Mouse (Mus musculus) kidney, embryonic 14.5 days (tissue): ENCODE data around the gene Ppcdc. TPM values are rescaled to one million over a fixed set of nuclear protein-coding genes. Genes with fewer than 3 reads are reported as not detected.

Experiments used
- ATAC-seq: fragments of 200-750 bp; cut with Nextera tagmentation; 2 replicates; pipeline ENCODE4 v1.8.0; 2017; ENCODE audit warnings: moderate number of reproducible peaks, mild to moderate bottlenecking, moderate TSS enrichment, moderate library complexity; ENCODE audit not compliant: low FRiP score, low TSS enrichment
- H3K27ac ChIP-seq: fragments of 300-500 bp; sonication (generic); 2 replicates; pipeline ENCODE4 v1.5.1; 2014; ENCODE audit warnings: low read depth, mild to moderate bottlenecking, low read length, moderate library complexity, mixed read lengths
- H3K27me3 ChIP-seq: fragments of 300-500 bp; sonication (generic); 2 replicates; pipeline ENCODE4 v1.6.1; 2014; ENCODE audit warnings: mild to moderate bottlenecking, low read length; ENCODE audit not compliant: control insufficient read depth, insufficient read depth
- H3K36me3 ChIP-seq: fragments of 300-500 bp; sonication (generic); 2 replicates; pipeline ENCODE4 v1.6.1; 2014; ENCODE audit warnings: low read length, mixed read lengths; ENCODE audit not compliant: control insufficient read depth, insufficient read depth
- H3K4me1 ChIP-seq: fragments of 300-500 bp; sonication (generic); 2 replicates; pipeline ENCODE4 v1.6.1; 2014; ENCODE audit warnings: low read length, mixed read lengths; ENCODE audit not compliant: control insufficient read depth, insufficient read depth
- H3K4me2 ChIP-seq: fragments of 300-500 bp; sonication (generic); replicated peaks from 2 replicates; pipeline ENCODE4 v1.6.1; 2014; ENCODE audit warnings: low read depth, mild to moderate bottlenecking, low read length
- H3K4me3 ChIP-seq: fragments of 300-500 bp; sonication (generic); 2 replicates; pipeline ENCODE4 v1.5.1; 2014; ENCODE audit warnings: mild to moderate bottlenecking, low read length
- H3K9ac ChIP-seq: fragments of 300-500 bp; sonication (generic); 2 replicates; pipeline ENCODE4 v1.6.1; 2014; ENCODE audit warnings: low read depth, mild to moderate bottlenecking, low read length, moderate library complexity
- H3K9me3 ChIP-seq: fragments of 300-500 bp; sonication (generic); 2 replicates; pipeline ENCODE4 v1.6.1; 2016; ENCODE audit warnings: low read length; ENCODE audit not compliant: control insufficient read depth
- WGBS: fragments of 180-500 bp; shearing (Covaris S2); extraction: QIAGEN DNeasy Blood & Tissue Kit; methylation state at CpG from one replicate; pipeline ENCODE4 v1.1.7; 2014; 5-methylcytosine and 5-hydroxymethylcytosine counted together
- polyA plus RNA-seq: library from polyadenylated mRNA; unstranded; fragments of >200 nt; fragmentation: Nextera tagmentation; extraction: Ambion mirVana; gene quantifications from 2 replicates; pipeline ENCODE4 v1.2.1, GENCODE M21; 2014

Ppcdc gene
- polyA plus RNA-seq, 1 experiment from 2014 or later: 30.4 TPM

DNA sequence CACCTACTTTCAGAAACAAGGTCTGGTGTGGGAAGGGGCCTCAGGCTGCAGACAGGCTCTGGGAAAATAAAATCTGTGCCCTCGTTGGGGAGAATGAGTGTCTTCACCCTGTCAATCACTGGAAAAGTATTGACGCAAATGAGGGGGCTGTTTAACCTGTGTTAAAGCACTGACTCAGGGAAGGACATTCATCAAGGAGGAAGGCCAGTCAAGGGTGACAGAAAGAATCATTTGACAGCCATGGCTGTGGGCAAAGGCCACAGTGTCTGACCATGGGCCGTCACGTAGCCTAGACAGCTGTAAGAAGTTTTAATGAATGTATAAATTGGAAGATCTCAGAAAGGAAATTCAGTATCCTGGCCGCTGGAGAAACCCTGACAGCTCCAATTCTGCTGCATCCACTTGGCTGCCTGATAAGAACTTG, 18.2 kb downstream of the Ppcdc start:
- no peaks in the 10 kb centered on the region for H3K36me3 ChIP-seq
- no peak overlapping the region for H3K9ac ChIP-seq
- no peak overlapping the region for H3K4me3 ChIP-seq
- peak overlapping the region; percentile 90; the same call in 1 of the 2 replicates for H3K27ac ChIP-seq
- ATAC-seq: no peak; the same call in 1 of the 2 replicates
- no peaks in the 10 kb centered on the region for H3K27me3 ChIP-seq
- peaks cover 29% of the 10 kb centered on the region for H3K4me1 ChIP-seq
- WGBS: 6% methylated on average over 5 of the region's 5 CpGs
- no peak overlapping the region for H3K4me2 ChIP-seq
- H3K9me3 ChIP-seq: no peaks in the 10 kb centered on the region

DNA sequence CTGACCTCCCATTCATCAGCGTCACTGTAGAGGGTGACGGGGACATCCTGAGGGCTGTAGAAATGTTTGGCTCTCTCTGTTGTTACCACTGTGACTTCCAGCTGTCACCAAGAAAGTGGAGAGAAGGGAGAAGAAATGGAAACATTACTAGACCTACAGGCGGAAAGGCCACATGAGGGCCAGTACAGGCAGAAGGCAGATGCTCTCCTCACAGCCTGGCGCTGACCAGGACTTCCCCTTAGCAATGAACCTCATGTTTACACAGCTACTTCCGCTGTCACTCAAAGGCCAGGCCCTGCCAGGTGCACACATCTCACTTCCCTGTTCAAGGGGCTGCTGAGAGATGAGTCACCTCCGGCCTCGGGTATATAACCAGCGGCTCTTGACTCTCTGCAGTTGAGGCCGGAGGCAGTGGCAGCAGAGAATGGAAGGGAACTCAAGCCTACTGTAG, 18.8 kb downstream of the Ppcdc start:
- 26% methylated on average over 9 of the region's 9 CpGs for WGBS
- Histone ChIP-seq H3K4me1 (peaks cover 29% of the 10 kb centered on the region), H3K9me3 (no peaks in the 10 kb centered on the region), H3K27ac (peak overlapping the region; percentile 90), H3K27me3 (no peaks in the 10 kb centered on the region), H3K9ac (no peak overlapping the region), H3K4me2 (no peak overlapping the region), H3K36me3 (no peaks in the 10 kb centered on the region), H3K4me3 (no peak overlapping the region)
- no peak; the same call in none of the 2 replicates for ATAC-seq

- Histone ChIP-seq H3K9ac (peak overlapping the region; percentile 7; the same call in 1 of the 2 replicates), H3K36me3 (no peaks in the 10 kb centered on the region), H3K4me1 (peaks cover 29% of the 10 kb centered on the region), H3K27ac (peak overlapping the region; percentile 90), H3K27me3 (no peaks in the 10 kb centered on the region), H3K4me3 (no peak overlapping the region), H3K4me2 (no peak overlapping the region; the same call in 1 of the 2 replicates), H3K9me3 (no peaks in the 10 kb centered on the region)
- peak; percentile 88 for ATAC-seq
- WGBS: 44% methylated on average over 20 of the region's 20 CpGs
Observed at GRCm38 (mm10) chr9:57420321-57421120, 19.4 kb downstream of the Ppcdc start.

GRCm38 (mm10) chr9:57419521-57420267, 20.2 kb downstream of the Ppcdc start:
- Histone ChIP-seq H3K27me3 (no peaks in the 10 kb centered on the region), H3K27ac (peak overlapping the region; percentile 90), H3K4me1 (peaks cover 27% of the 10 kb centered on the region), H3K4me3 (no peak overlapping the region), H3K36me3 (no peaks in the 10 kb centered on the region), H3K9me3 (no peaks in the 10 kb centered on the region), H3K4me2 (no peak overlapping the region), H3K9ac (peak overlapping the region; percentile 7; the same call in 1 of the 2 replicates)
- WGBS: 85% methylated on average over 16 of the region's 16 CpGs
- no peak for ATAC-seq

DNA sequence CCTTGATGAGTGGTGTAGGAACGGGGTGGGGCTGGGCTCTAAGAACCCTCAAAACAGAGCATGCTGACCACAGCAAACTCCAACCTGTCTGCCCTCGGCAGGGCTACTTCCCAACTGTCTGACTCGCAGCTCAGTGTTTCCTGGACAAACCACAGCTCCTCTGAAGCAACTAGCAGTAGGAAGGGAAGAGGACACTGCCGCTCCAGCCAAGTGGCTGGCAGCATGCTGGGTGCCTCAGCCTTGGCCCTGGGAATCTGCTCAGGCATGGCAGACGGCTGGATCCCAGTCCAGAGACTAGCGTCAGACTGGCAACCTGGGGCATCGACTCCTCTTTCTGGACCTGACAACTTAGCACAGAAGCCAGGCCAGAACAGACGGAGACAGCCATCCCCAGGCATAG, 22.6 kb downstream of the Ppcdc start:
- WGBS: 88% methylated on average over 8 of the region's 8 CpGs
- no peaks in the 10 kb centered on the region; the same call in 1 of the 2 replicates for H3K36me3 ChIP-seq
- H3K4me1 ChIP-seq: peaks cover 25% of the 10 kb centered on the region
- no peak overlapping the region for H3K4me2 ChIP-seq
- no peaks in the 10 kb centered on the region for H3K27me3 ChIP-seq
- no peak overlapping the region for H3K27ac ChIP-seq
- H3K9ac ChIP-seq: no peak overlapping the region
- H3K4me3 ChIP-seq: no peak overlapping the region
- no peaks in the 10 kb centered on the region for H3K9me3 ChIP-seq
- ATAC-seq: no peak

GRCm38 (mm10) chr9:57407120-57407905, 32.6 kb downstream of the Ppcdc start:
- Histone ChIP-seq H3K36me3 (no peaks in the 10 kb centered on the region), H3K4me2 (no peak overlapping the region), H3K9me3 (no peaks in the 10 kb centered on the region), H3K27me3 (no peaks in the 10 kb centered on the region), H3K4me1 (no peaks in the 10 kb centered on the region), H3K27ac (no peak overlapping the region), H3K9ac (no peak overlapping the region), H3K4me3 (no peak overlapping the region)
- WGBS: 85% methylated on average over 9 of the region's 9 CpGs
- no peak for ATAC-seq

- H3K9me3 ChIP-seq: no peaks in the 10 kb centered on the region
- no peak overlapping the region for H3K9ac ChIP-seq
- WGBS: 76% methylated on average over 5 of the region's 5 CpGs
Observed at GRCm38 (mm10) chr9:57406395-57406794, 33.5 kb downstream of the Ppcdc start.

DNA sequence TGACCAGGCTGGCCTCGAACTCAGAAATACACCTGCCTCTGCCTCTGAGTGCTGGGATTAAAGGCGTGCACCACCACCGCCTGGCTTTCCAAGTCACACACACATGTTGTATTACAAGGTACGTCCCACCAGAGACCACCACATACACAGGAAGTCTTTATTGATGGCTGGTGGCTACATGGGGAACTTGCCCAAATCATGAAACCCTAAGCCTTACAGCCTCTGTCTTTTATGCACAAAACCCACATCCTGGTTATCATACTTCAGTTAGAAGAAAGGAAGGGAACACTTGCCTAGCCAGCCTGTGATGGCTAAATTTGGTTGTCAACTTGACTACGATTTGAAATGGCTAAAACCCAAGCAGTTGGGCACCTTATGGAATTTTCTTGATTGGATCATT, 35.9 kb downstream of the Ppcdc start:
- ATAC-seq: no peak
- 94% methylated on average over 5 of the region's 5 CpGs for WGBS

More at GRCm38 (mm10) chr9:57406395-57406794, 33.5 kb downstream of the Ppcdc start:
- no peaks in the 10 kb centered on the region for H3K4me1 ChIP-seq
- H3K27me3 ChIP-seq: no peaks in the 10 kb centered on the region
- H3K4me2 ChIP-seq: no peak overlapping the region
- no peaks in the 10 kb centered on the region for H3K36me3 ChIP-seq
- H3K27ac ChIP-seq: no peak overlapping the region
- no peak for ATAC-seq
- no peak overlapping the region for H3K4me3 ChIP-seq

More for the DNA sequence above, 35.9 kb downstream of the Ppcdc start:
- H3K27ac ChIP-seq: no peak overlapping the region
- no peak overlapping the region for H3K4me2 ChIP-seq
- H3K9ac ChIP-seq: no peak overlapping the region
- no peaks in the 10 kb centered on the region for H3K27me3 ChIP-seq
- H3K9me3 ChIP-seq: peaks cover 12% of the 10 kb centered on the region
- H3K4me1 ChIP-seq: no peaks in the 10 kb centered on the region
- H3K36me3 ChIP-seq: no peaks in the 10 kb centered on the region
- H3K4me3 ChIP-seq: no peak overlapping the region
